Mouse (Mus musculus) kidney, adult 2 months (tissue): ENCODE results near the gene Usp30.

Experiments used
- CTCF ChIP-seq: fragments of 200-500 bp; conservative IDR thresholded peaks from 2 replicates; pipeline ENCODE4 v1.5.1; 2011; ENCODE audit warnings: low read depth, mild to moderate bottlenecking, control low read depth, low read length, moderate library complexity, mixed read lengths; ENCODE audit not compliant: insufficient read depth, insufficient read length
- POLR2A ChIP-seq: fragments of 200-500 bp; IDR thresholded peaks from one replicate; pipeline ENCODE4 v1.6.1; 2011; ENCODE audit warnings: low read depth, low read length, control low read depth

DNA sequence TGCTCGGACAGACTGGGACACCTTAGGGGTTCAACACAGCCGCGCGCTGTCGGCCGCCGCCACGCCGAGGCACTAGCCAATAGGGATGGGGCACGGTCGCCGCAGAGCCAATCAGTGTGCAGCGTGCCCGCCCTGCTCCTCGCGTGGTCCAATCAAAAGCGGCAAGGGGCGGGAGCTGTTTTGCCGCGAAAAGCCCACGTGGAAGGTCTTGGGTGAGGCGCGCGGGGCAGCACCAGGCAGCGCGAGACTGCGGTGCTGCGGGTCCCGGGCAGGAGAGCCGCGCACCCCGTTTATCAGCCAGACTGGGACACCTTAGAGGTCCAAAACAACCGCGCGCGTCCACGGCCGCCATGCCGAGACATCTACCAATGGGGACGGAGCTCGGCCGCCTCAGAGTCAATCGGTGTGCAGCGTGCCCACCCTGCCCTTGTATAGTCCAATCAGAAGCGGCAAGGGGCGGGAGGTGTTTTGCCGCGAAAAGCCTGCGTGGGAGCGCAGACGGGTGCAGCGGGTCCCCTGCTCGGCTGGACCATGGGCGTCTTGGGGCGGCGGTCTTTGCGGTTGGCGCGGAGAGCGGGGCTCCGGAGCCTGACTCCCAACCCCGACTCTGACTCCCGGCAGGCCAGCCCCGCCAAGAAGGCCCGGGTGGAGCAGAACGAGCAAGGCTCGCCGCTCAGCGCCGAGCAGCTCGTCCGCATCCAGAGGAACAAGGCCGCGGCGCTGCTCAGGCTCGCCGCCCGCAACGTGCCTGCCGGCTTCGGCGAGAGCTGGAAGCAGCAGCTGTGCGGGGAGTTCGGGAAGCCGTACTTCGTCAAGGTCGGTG is 65.6 kb downstream of the Usp30 start:
- TF ChIP-seq POLR2A (no peak), CTCF (no peak)
